Mouse (Mus musculus): ENCODE results near the gene Lancl3.

- TF ChIP-seq CTCF (IDR thresholded peaks at IDR 0.05; ENCODE audit: low read depth, low read length), result no peak
- no peak for TF ChIP-seq GATA1 (IDR thresholded peaks at IDR 0.05; ENCODE audit: borderline replicate concordance, low read length)
- TF ChIP-seq POLR2AphosphoS5 (IDR thresholded peaks at IDR 0.05; ENCODE audit: insufficient replicate concordance, low read depth, low read length), result no peak
- TF ChIP-seq TAL1 (conservative IDR thresholded peaks at IDR 0.05; ENCODE audit: low read depth, low read length), result no peak
Observed at GRCm38 (mm10) chrX:9248911-9249310, 49.2 kb downstream of the Lancl3 start.

Measured in G1E (cell line).